Mouse (Mus musculus) midbrain, embryonic 16.5 days (tissue): ENCODE data around the gene Nav2. TPM values are rescaled to one million over a fixed set of nuclear protein-coding genes. Genes with fewer than 3 reads are reported as not detected.
A peak's percentile ranks its signal among the peaks of the same experiment; 100 is the strongest.

Source experiments
- ATAC-seq: fragments of 200-750 bp; cut with Nextera tagmentation; 2 replicates; pipeline ENCODE4 v1.8.0; 2017; ENCODE audit warnings: moderate TSS enrichment
- H3K27ac ChIP-seq: fragments of 300-500 bp; sonication (generic); 2 replicates; pipeline ENCODE4 v1.5.1; 2014; ENCODE audit warnings: mild to moderate bottlenecking, low read length, mixed read lengths
- H3K27me3 ChIP-seq: fragments of 300-500 bp; sonication (generic); 2 replicates; pipeline ENCODE4 v1.6.1; 2014; ENCODE audit warnings: low read depth, low read length, mixed read lengths; ENCODE audit not compliant: control insufficient read depth, insufficient read depth
- H3K36me3 ChIP-seq: fragments of 300-500 bp; sonication (generic); 2 replicates; pipeline ENCODE4 v1.6.1; 2014; ENCODE audit warnings: mild to moderate bottlenecking, low read length, moderate library complexity, mixed read lengths; ENCODE audit not compliant: control insufficient read depth, insufficient read depth
- H3K4me1 ChIP-seq: fragments of 300-500 bp; sonication (generic); 2 replicates; pipeline ENCODE4 v1.6.1; 2014; ENCODE audit warnings: mild to moderate bottlenecking, low read length, mixed read lengths; ENCODE audit not compliant: control insufficient read depth, insufficient read depth
- H3K4me2 ChIP-seq: fragments of 300-500 bp; sonication (generic); 2 replicates; pipeline ENCODE4 v1.6.1; 2014; ENCODE audit warnings: mild to moderate bottlenecking, low read length, mixed read lengths
- H3K4me3 ChIP-seq: fragments of 300-500 bp; sonication (generic); 2 replicates; pipeline ENCODE4 v1.5.1; 2014; ENCODE audit warnings: low read depth, mild to moderate bottlenecking, low read length, moderate library complexity, mixed read lengths
- H3K9ac ChIP-seq: fragments of 300-500 bp; sonication (generic); 2 replicates; pipeline ENCODE4 v1.6.1; 2014; ENCODE audit warnings: low read depth, low read length, mixed read lengths
- H3K9me3 ChIP-seq: fragments of 300-500 bp; sonication (generic); replicated peaks from 2 replicates; pipeline ENCODE4 v1.6.1; 2014; ENCODE audit warnings: mild to moderate bottlenecking, low read length, mixed read lengths; ENCODE audit not compliant: control insufficient read depth, poor library complexity, severe bottlenecking
- WGBS: fragments of 180-500 bp; shearing (Covaris S2); extraction: QIAGEN DNeasy Blood & Tissue Kit; methylation state at CpG from one replicate; pipeline ENCODE4 v1.1.7; 2014; 5-methylcytosine and 5-hydroxymethylcytosine counted together
- polyA plus RNA-seq: library from polyadenylated mRNA; unstranded; fragments of >200 nt; fragmentation: Nextera tagmentation; extraction: Ambion mirVana; gene quantifications from 2 replicates; pipeline ENCODE4 v1.2.1, GENCODE M21; 2015

The Nav2 gene
- polyA plus RNA-seq, 1 experiment from 2014 or later = 21.5 TPM

- Histone ChIP-seq H3K4me2 (no peak overlapping the region), H3K27ac (no peak overlapping the region), H3K4me3 (no peak overlapping the region), H3K36me3 (no peaks in the 10 kb centered on the region), H3K9me3 (no peaks in the 10 kb centered on the region), H3K27me3 (0 out of 2 replicates have a peak, but pooled peaks cover 3% of the 10 kb centered on the region), H3K9ac (no peak overlapping the region), H3K4me1 (peaks cover 13% of the 10 kb centered on the region)
- WGBS = 87% methylated on average over 4 of the region's 4 CpGs
- no peak for ATAC-seq
Observed at GRCm38 (mm10) chr7:48895475-48895874, 13.0 kb upstream of the Nav2 start.

GRCm38 (mm10) chr7:48896051-48896450, 12.5 kb upstream of the Nav2 start:
- no peak overlapping the region for H3K9ac ChIP-seq
- H3K9me3 ChIP-seq = no peaks in the 10 kb centered on the region
- no peak overlapping the region for H3K4me2 ChIP-seq
- no peak for ATAC-seq
- no peak overlapping the region for H3K27ac ChIP-seq
- H3K4me1 ChIP-seq = peaks cover 11% of the 10 kb centered on the region
- H3K4me3 ChIP-seq = no peak overlapping the region
- no peaks in the 10 kb centered on the region for H3K36me3 ChIP-seq
- H3K27me3 ChIP-seq = 0 out of 2 replicates have a peak, but pooled peaks cover 3% of the 10 kb centered on the region
- WGBS = 87% methylated on average over 4 of the region's 4 CpGs

- Histone ChIP-seq H3K9me3 (no peaks in the 10 kb centered on the region), H3K27me3 (0 out of 2 replicates have a peak, but pooled peaks cover 3% of the 10 kb centered on the region), H3K36me3 (no peaks in the 10 kb centered on the region), H3K4me3 (no peak overlapping the region), H3K27ac (no peak overlapping the region), H3K9ac (no peak overlapping the region), H3K4me1 (peaks cover 11% of the 10 kb centered on the region), H3K4me2 (peak overlapping the region; percentile 7; the same call in 1 of the 2 replicates)
- WGBS = 21% methylated on average over 24 of the region's 24 CpGs
- ATAC-seq = no peak
Observed at GRCm38 (mm10) chr7:48897539-48898163, 10.9 kb upstream of the Nav2 start.

GRCm38 (mm10) chr7:48898416-48898815, 10.1 kb upstream of the Nav2 start:
- H3K4me3 ChIP-seq = no peak overlapping the region
- 63% methylated on average over 9 of the region's 9 CpGs for WGBS
- ATAC-seq = no peak
- H3K27ac ChIP-seq = no peak overlapping the region
- peaks cover 11% of the 10 kb centered on the region for H3K4me1 ChIP-seq
- H3K27me3 ChIP-seq = 0 out of 2 replicates have a peak, but pooled peaks cover 3% of the 10 kb centered on the region
- H3K9ac ChIP-seq = no peak overlapping the region
- H3K4me2 ChIP-seq = no peak overlapping the region
- no peaks in the 10 kb centered on the region for H3K9me3 ChIP-seq
- no peaks in the 10 kb centered on the region for H3K36me3 ChIP-seq

- Histone ChIP-seq H3K4me3 (no peak overlapping the region), H3K9me3 (no peaks in the 10 kb centered on the region), H3K27ac (no peak overlapping the region), H3K27me3 (0 out of 2 replicates have a peak, but pooled peaks cover 3% of the 10 kb centered on the region), H3K9ac (no peak overlapping the region), H3K4me2 (no peak overlapping the region), H3K36me3 (no peaks in the 10 kb centered on the region), H3K4me1 (peaks cover 8% of the 10 kb centered on the region)
- 78% methylated on average over 8 of the region's 8 CpGs for WGBS
- ATAC-seq = no peak
Observed at GRCm38 (mm10) chr7:48900408-48901167, 7.9 kb upstream of the Nav2 start.

GRCm38 (mm10) chr7:48902454-48902853, 6.1 kb upstream of the Nav2 start:
- no peak overlapping the region for H3K4me3 ChIP-seq
- no peak; the same call in 1 of the 2 replicates for ATAC-seq
- H3K4me2 ChIP-seq = no peak overlapping the region
- 6% methylated on average over 2 of the region's 2 CpGs for WGBS
- H3K36me3 ChIP-seq = no peaks in the 10 kb centered on the region
- H3K9me3 ChIP-seq = no peaks in the 10 kb centered on the region
- peaks cover 3% of the 10 kb centered on the region for H3K4me1 ChIP-seq
- no peak overlapping the region for H3K27ac ChIP-seq
- H3K27me3 ChIP-seq = 0 out of 2 replicates have a peak, but pooled peaks cover 3% of the 10 kb centered on the region
- no peak overlapping the region for H3K9ac ChIP-seq

GRCm38 (mm10) chr7:48909342-48909671, 791 bp downstream of the Nav2 start:
- Histone ChIP-seq H3K27me3 (no peaks in the 10 kb centered on the region), H3K4me3 (no peak overlapping the region), H3K36me3 (no peaks in the 10 kb centered on the region), H3K4me2 (no peak overlapping the region), H3K27ac (no peak overlapping the region), H3K9ac (no peak overlapping the region), H3K4me1 (no peaks in the 10 kb centered on the region), H3K9me3 (no peaks in the 10 kb centered on the region)
- 61% methylated on average over 4 of the region's 4 CpGs for WGBS
- ATAC-seq = no peak

- no peak for ATAC-seq
- Histone ChIP-seq H3K27me3 (no peaks in the 10 kb centered on the region), H3K4me1 (peaks cover 8% of the 10 kb centered on the region), H3K4me2 (no peak overlapping the region), H3K9me3 (no peaks in the 10 kb centered on the region), H3K36me3 (no peaks in the 10 kb centered on the region), H3K9ac (no peak overlapping the region), H3K27ac (no peak overlapping the region), H3K4me3 (no peak overlapping the region)
- 56% methylated on average over 6 of the region's 6 CpGs for WGBS
Observed at GRCm38 (mm10) chr7:48910282-48910681, 1.8 kb downstream of the Nav2 start.

- no peaks in the 10 kb centered on the region for H3K9me3 ChIP-seq
- H3K36me3 ChIP-seq = no peaks in the 10 kb centered on the region
- no peak overlapping the region for H3K4me3 ChIP-seq
- ATAC-seq = no peak
- no peaks in the 10 kb centered on the region for H3K27me3 ChIP-seq
- H3K9ac ChIP-seq = no peak overlapping the region
- H3K4me2 ChIP-seq = no peak overlapping the region
- peaks cover 17% of the 10 kb centered on the region for H3K4me1 ChIP-seq
- no peak overlapping the region for H3K27ac ChIP-seq
Observed at GRCm38 (mm10) chr7:48911146-48911545, 2.6 kb downstream of the Nav2 start.
